Mouse (Mus musculus) neural tube, postnatal 0 days (tissue): ENCODE results near the gene A930002H24Rik. TPM values are rescaled to one million over a fixed set of nuclear protein-coding genes. Genes with fewer than 3 reads are reported as not detected.

ENCODE experiments used
- polyA plus RNA-seq: library from polyadenylated mRNA; unstranded; fragments of >200 nt; fragmentation: Nextera tagmentation; extraction: Ambion mirVana; gene quantifications from 2 replicates; pipeline ENCODE4 v1.2.1, GENCODE M21; 2015

The A930002H24Rik gene
- polyA plus RNA-seq: 3.6 and 3.9 TPM in 2 replicates

GRCm38 (mm10) chr17:63863647-63864149 is at the start of gene A930002H24Rik:
TSS of gene A930002H24Rik (minus strand) at chr17:63863791.

GRCm38 (mm10) chr17:63863012-63863630 is 470 bp downstream of the A930002H24Rik start, which contains the start of gene Fer:
TSS of gene Fer (plus strand) at chr17:63863062.

Other genes with a start within 250 kb of the A930002H24Rik start
- 25.8 and 27.4 TPM in 2 replicates for gene Fer, start 729 bp downstream of the A930002H24Rik start, polyA plus RNA-seq